17 mouse cellular contexts compared by ENCODE assay signal in genomic region chr16:75904072-75904471, GRCm38 (mm10).
"Had no signal": no experiment of that assay in that cellular context is flagged by ENCODE, and none has a peak within 500 bp of the region (broad histone marks: within the 10 kb centered on the region; RNA-seq: fewer than 3 reads in every experiment).

No protein-coding gene starts in this region.

- H3K36me3 ChIP-seq: midbrain, embryonic 13.5 days; neural tube, embryonic 13.5 days; stomach, embryonic 15.5 days had no signal

- H3K27ac ChIP-seq: liver, embryonic 14.5 days; midbrain, embryonic 13.5 days; neural tube, embryonic 13.5 days; stomach, embryonic 15.5 days had no signal

- ATAC-seq: liver, postnatal 0 days; lung, postnatal 0 days; midbrain, embryonic 13.5 days had no signal

- H3K9me3 ChIP-seq: megakaryocyte, embryonic 14.5 days; midbrain, embryonic 13.5 days; neural tube, embryonic 13.5 days; stomach, embryonic 15.5 days had no signal

- H3K4me3 ChIP-seq: megakaryocyte, embryonic 14.5 days; midbrain, embryonic 13.5 days; myocyte; neural tube, embryonic 13.5 days; stomach, embryonic 15.5 days had no signal

- H3K4me1 ChIP-seq: midbrain, embryonic 13.5 days; neural tube, embryonic 13.5 days; stomach, embryonic 15.5 days had no signal

- DNase-seq: kidney, adult 11 months; kidney, adult 8-10 months; kidney, postnatal 14 days; kidney, postnatal 4 days; liver, postnatal 0 days; lung, embryonic 14.5 days; retina, postnatal 1 day; right cerebral cortex, postnatal 25 days; spleen, adult 18-20 months; thymus, postnatal 25 days had no signal

- H3K27me3 ChIP-seq: megakaryocyte, embryonic 14.5 days; midbrain, embryonic 13.5 days; neural tube, embryonic 13.5 days; stomach, embryonic 15.5 days had no signal

- H3K9ac ChIP-seq: liver, embryonic 14.5 days; liver, postnatal 0 days; lung, embryonic 14.5 days; midbrain, embryonic 13.5 days; neural tube, embryonic 13.5 days; stomach, embryonic 15.5 days had no signal

- H3K4me2 ChIP-seq: lung, embryonic 14.5 days; midbrain, embryonic 13.5 days; neural tube, embryonic 13.5 days; stomach, embryonic 15.5 days had no signal
